ENCODE assay signal across 7 mouse cellular contexts in the genomic region with DNA sequence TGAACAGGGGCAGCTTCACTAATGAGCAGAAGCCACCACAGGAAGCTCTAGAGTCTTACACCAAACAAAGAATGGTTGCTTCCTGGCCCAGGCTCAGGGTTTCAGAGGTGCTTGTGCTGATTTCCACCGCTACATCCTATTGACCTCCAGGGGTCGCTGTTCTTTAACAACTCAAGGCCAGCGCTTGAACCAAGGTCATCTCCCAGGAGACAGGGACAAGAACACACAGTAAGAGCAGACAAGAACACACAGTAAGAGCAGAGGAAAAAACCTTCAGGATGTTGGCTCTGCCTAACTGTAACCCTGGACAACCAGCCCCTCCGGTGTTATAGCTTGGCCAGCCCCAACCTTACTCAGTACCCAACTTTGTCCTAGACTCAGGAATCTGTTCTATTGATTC. TPM values are rescaled to one million over a fixed set of nuclear protein-coding genes. Genes with fewer than 3 reads are reported as not detected.
DNase-seq lines count a peak whose midpoint lies in the region; ATAC-seq lines count a peak whose summit lies in the region.

No protein-coding gene starts in this region.

- peak overlapping the region; percentile 58 for H3K27ac ChIP-seq in hindbrain, embryonic 15.5 days (replicated peaks)

- H3K4me2 ChIP-seq in hindbrain, embryonic 15.5 days = no peak overlapping the region

- peaks cover 12% of the 10 kb centered on the region; the same call in 1 of the 2 replicates for H3K36me3 ChIP-seq in hindbrain, embryonic 15.5 days

- 3% methylated on average over 4 of the region's 4 CpGs for WGBS in hindbrain, embryonic 15.5 days

- H3K9me3 ChIP-seq in hindbrain, embryonic 15.5 days = no peaks in the 10 kb centered on the region

- H3K9ac ChIP-seq in hindbrain, embryonic 15.5 days = no peak overlapping the region

- peak; percentile 98 for DNase-seq in ZHBTc4 (ENCODE audit: low read depth, low spot score)
- peak; percentile 63 to 75 for DNase-seq in cerebellum, postnatal 14 days
- DNase-seq in gastrocnemius, adult 18-20 months (ENCODE audit: low spot score) = peak; percentile 80
- DNase-seq in layer of hippocampus, postnatal 36 days = peak; percentile 34 to 48
- DNase-seq in lung, postnatal 4 days = peak; percentile 67 to 76
- peak; percentile 78 to 82 for DNase-seq in right cerebral cortex, postnatal 10 days (ENCODE audit: low spot score in 2 of 2)

- no peaks in the 10 kb centered on the region for H3K27me3 ChIP-seq in hindbrain, embryonic 15.5 days

- H3K4me1 ChIP-seq in hindbrain, embryonic 15.5 days (replicated peaks) = peaks cover 17% of the 10 kb centered on the region

- no peak overlapping the region for H3K4me3 ChIP-seq in hindbrain, embryonic 15.5 days

- peak; percentile 90 for ATAC-seq in hindbrain, embryonic 15.5 days (ENCODE audit: low FRiP score, low read depth)

RNA-seq across cellular contexts. Expression of gene Pstpip1, which starts 14.5 kb away (rescaled TPM):
- total RNA-seq in gastrocnemius, adult 18-20 months (2021) = under 1 TPM; 0.52 to 0.71 TPM
- 0.87 and 1.2 TPM in 2 replicates for polyA plus RNA-seq in hindbrain, embryonic 15.5 days (2015; fragmentation: Nextera tagmentation; extraction: Ambion mirVana)
- total RNA-seq in layer of hippocampus, postnatal 36 days (2021) = 1 to 10 TPM; 2.7 to 3.7 TPM

RNA-seq across cellular contexts. Expression of gene Rcn2, which starts 33.6 kb away (rescaled TPM):
- 10 to 100 TPM; 19.6 to 21.4 TPM for total RNA-seq in gastrocnemius, adult 18-20 months (2021)
- polyA plus RNA-seq in hindbrain, embryonic 15.5 days (2015; fragmentation: Nextera tagmentation; extraction: Ambion mirVana) = 263 and 276 TPM in 2 replicates
- total RNA-seq in layer of hippocampus, postnatal 36 days (2021) = 10 to 100 TPM; 90.4 to 99.0 TPM

Comparison
In these comparisons a context has a peak if more than half of its experiments do, and no peak if none do; other contexts are left out.
1. DNase-seq: peak in every context shown above with its lines; median percentile 98 in ZHBTc4; 80 in gastrocnemius, adult 18-20 months; 80 in right cerebral cortex, postnatal 10 days; 72 in lung, postnatal 4 days; 69 in cerebellum, postnatal 14 days; 41 in layer of hippocampus, postnatal 36 days.
2. RNA of gene Rcn2, which starts 33.6 kb away (total RNA-seq): 90.4 to 99.0 TPM in layer of hippocampus, postnatal 36 days; 19.6 to 21.4 TPM in gastrocnemius, adult 18-20 months; every median in the first group is over 4 times any median in the second.